Mouse (Mus musculus): ENCODE results near the gene Sgip1.

DNA sequence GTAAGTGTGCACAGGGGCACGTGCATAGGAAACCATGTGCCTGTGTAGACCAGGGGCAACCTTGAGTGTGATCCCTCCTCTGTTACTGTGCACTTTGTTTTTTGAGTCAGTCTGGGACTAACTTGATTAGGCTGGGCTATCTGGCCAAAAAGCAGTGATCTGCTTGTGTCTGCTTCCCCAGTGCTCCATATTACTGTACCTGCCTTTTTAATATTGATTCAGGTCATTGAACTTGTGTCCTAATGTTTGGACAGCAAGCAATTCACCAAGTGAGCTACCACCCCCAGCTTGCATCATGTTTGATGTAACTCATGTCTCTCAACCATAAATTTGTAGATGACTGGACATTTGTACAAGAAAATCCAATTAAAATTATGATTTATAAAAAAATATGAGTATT is 69.2 kb downstream of the Sgip1 start:
- TF ChIP-seq POLR2A (IDR thresholded peaks at IDR 0.05; ENCODE audit: control insufficient read depth, low read depth, low read length) = no peak
- no peak for TF ChIP-seq CTCF (IDR thresholded peaks at IDR 0.05; ENCODE audit: control insufficient read depth, insufficient read depth, insufficient replicate concordance, low read depth, low read length)

Measured in testis, adult 2 months (tissue).